Mouse (Mus musculus): ENCODE measurements around the gene Opcml.

Opcml gene

GRCm38 (mm10) chr9:28247742-28248503, 457.3 kb downstream of the Opcml start:
- in situ Hi-C loops (cut with MboI, MseI), result no loop called here

GRCm38 (mm10) chr9:28251341-28251740, 460.8 kb downstream of the Opcml start:
- in situ Hi-C loops (cut with MboI, MseI), result no loop called here

- in situ Hi-C loops (cut with MboI, MseI), result no loop called here
These were observed 464.7 kb downstream of the Opcml start for GRCm38 (mm10) chr9:28255128-28255904.

GRCm38 (mm10) chr9:28255905-28256268, 465.3 kb downstream of the Opcml start:
- in situ Hi-C loops (cut with MboI, MseI), result no loop called here

- in situ Hi-C loops (cut with MboI, MseI), result loop anchor here (5.0 kb wide), 1 partner anchor 1381 kb away; no protein-coding TSS in a partner anchor
These were observed 470.6 kb downstream of the Opcml start for GRCm38 (mm10) chr9:28261078-28261753.

GRCm38 (mm10) chr9:28262021-28262420, 471.4 kb downstream of the Opcml start:
- in situ Hi-C loops (cut with MboI, MseI), result loop anchor here (5.0 kb wide), 1 partner anchor 1380 kb away; no protein-coding TSS in a partner anchor

GRCm38 (mm10) chr9:28262896-28263295, 472.3 kb downstream of the Opcml start:
- in situ Hi-C loops (cut with MboI, MseI), result loop anchor here (5.0 kb wide), 1 partner anchor 1379 kb away; no protein-coding TSS in a partner anchor

GRCm38 (mm10) chr9:28264761-28265160, 474.2 kb downstream of the Opcml start:
- in situ Hi-C loops (cut with MboI, MseI), result loop anchor here (5.0 kb wide), 1 partner anchor 1378 kb away; no protein-coding TSS in a partner anchor

- in situ Hi-C loops (cut with MboI, MseI), result no loop called here
These were observed 483.2 kb downstream of the Opcml start for GRCm38 (mm10) chr9:28273816-28274215.

GRCm38 (mm10) chr9:28278555-28278954, 488.0 kb downstream of the Opcml start:
- in situ Hi-C loops (cut with MboI, MseI), result no loop called here

GRCm38 (mm10) chr9:28281025-28281424, 490.4 kb downstream of the Opcml start:
- in situ Hi-C loops (cut with MboI, MseI), result no loop called here

GRCm38 (mm10) chr9:28281571-28281970, 491.0 kb downstream of the Opcml start:
- in situ Hi-C loops (cut with MboI, MseI), result no loop called here

- in situ Hi-C loops (cut with MboI, MseI), result no loop called here
These were observed 494.4 kb downstream of the Opcml start for GRCm38 (mm10) chr9:28285016-28285415.

- in situ Hi-C loops (cut with MboI, MseI), result no loop called here
These were observed 495.8 kb downstream of the Opcml start for GRCm38 (mm10) chr9:28286384-28286783.

GRCm38 (mm10) chr9:28287485-28287884, 496.9 kb downstream of the Opcml start:
- in situ Hi-C loops (cut with MboI, MseI), result no loop called here

GRCm38 (mm10) chr9:28289696-28290330, 499.2 kb downstream of the Opcml start:
- in situ Hi-C loops (cut with MboI, MseI), result no loop called here

GRCm38 (mm10) chr9:28303659-28304058, 513.1 kb downstream of the Opcml start:
- in situ Hi-C loops (cut with MboI, MseI), result no loop called here

- in situ Hi-C loops (cut with MboI, MseI), result no loop called here
These were observed 516.0 kb downstream of the Opcml start for GRCm38 (mm10) chr9:28306364-28307121.

GRCm38 (mm10) chr9:28307122-28307430, 516.5 kb downstream of the Opcml start:
- in situ Hi-C loops (cut with MboI, MseI), result no loop called here

- in situ Hi-C loops (cut with MboI, MseI), result no loop called here
These were observed 517.0 kb downstream of the Opcml start for GRCm38 (mm10) chr9:28307481-28308050.

- in situ Hi-C loops (cut with MboI, MseI), result no loop called here
These were observed 527.3 kb downstream of the Opcml start for GRCm38 (mm10) chr9:28317881-28318280.
